Mouse (Mus musculus) ES-Bruce4 (cell line): Measurements from ENCODE around the gene Adck2.

Experiments used
- CTCF ChIP-seq: IDR thresholded peaks from one replicate; pipeline ENCODE4 v1.8.1; 2011; ENCODE audit warnings: low read depth, low read length
- EP300 ChIP-seq: IDR thresholded peaks from 2 replicates; pipeline ENCODE4 v1.6.1; 2011; ENCODE audit warnings: low read depth, low read length; ENCODE audit not compliant: insufficient read depth
- POLR2A ChIP-seq: IDR thresholded peaks from one replicate; pipeline ENCODE4 v1.8.1; 2011; ENCODE audit warnings: low read length; ENCODE audit not compliant: insufficient read depth

- TF ChIP-seq POLR2A = no peak
- TF ChIP-seq CTCF = no peak
- no peak for TF ChIP-seq EP300
These were observed 7.6 kb downstream of the Adck2 start for GRCm38 (mm10) chr6:39581087-39581784.
